Mouse (Mus musculus): ENCODE measurements around the gene Mbd6.
A peak's percentile ranks its signal among the peaks of the same experiment; 100 is the strongest.
"Not testable (repeated sequence)": the region's sequence is repeated elsewhere in the genome, so short reads cannot be mapped to it uniquely, and the experiment has no call there.

The Mbd6 gene

DNA sequence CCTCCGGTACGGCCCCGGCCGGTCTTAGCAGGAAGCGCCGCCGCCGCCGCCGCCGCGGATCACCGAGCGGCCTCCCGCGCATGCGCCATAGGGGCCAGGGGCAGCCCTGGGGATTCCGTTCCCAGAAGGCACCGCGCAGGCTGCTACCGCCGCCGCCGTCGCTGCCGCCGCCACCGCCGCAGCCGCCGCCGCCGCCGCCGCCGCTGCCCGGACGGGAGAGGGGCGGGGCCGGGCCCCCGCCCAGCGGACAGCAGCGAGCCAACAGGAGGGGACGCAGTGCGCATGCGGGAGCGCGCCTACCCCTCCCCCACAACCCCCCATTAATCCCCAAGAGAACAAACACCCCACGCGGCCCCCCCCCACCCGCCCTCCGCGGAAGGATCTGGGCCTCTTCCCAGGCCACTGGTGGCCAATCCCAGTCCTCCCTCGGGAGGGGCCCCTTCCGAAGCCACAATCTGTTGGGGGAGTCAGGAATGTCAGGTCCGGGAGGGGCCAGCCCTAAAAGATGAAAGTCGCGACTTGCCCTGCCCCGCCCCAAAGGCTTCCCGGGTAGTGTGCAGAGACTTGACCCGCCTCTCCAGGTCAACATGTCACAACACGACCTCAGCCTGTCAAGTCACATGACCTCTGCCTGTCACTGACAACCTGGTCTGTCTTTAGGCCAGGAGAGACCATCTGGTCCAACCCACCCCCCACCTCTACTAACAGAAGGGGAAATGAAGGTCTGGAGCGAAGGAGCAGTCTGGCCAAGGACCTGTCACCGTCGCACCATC, at the start of gene Mbd6:
Gene Mbd6, minus strand, starts transcription at position 219 of the 773 bp plus-strand sequence.
- DNase-seq (ENCODE audit: low spot score in 2 of 2), result peak; percentile 80 to 88

DNA sequence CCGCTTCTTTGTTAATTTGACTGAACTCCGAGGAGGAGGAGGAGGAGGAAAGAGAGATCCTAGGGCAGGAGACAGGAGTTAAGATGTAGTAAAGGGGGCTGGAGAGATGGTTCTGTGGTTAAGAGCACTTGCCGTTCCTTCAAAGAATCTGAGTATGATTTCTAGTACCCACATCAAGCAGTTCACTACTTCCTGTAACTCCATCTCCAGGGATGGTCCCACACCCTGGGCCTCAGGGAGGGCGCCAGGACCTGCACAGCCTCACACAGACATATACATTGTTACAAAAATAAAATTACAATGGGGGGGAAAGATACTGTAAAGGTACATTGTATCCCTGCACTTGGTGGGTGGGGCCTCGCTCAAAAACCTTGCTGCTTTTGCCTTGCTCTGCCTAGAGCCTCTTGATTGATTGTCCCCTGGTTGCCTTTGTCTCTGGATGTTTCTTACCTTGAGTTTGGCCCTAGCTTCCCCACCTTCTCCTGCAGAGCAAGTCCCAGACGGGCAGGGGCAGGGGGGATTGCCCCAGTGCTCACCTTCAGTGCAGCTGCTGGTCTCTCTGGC, 48.8 kb upstream of the Mbd6 start:
- DNase-seq (ENCODE audit: low spot score in 2 of 2), result no peak

DNA sequence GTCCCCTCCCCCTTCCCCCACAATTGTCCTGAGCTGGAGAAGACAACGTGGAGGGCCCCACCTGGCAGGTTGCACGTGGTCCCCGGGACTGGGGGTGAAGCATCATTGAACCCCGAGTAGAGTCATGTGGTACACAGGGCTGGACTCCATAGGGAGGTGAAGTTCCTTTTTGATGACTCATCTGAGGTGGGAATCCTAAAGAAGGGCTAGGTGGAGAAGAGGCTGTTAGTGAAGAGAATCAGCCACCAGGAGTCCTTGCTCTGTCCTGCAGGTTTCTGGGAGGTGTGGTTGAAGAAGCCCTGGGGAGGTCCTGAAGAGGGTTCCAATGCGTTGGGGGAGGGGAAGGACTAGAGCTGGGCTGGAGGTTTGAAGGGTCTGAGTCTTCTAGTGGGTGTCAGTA, 48.1 kb upstream of the Mbd6 start:
- DNase-seq (ENCODE audit: low spot score in 2 of 2), result no peak

- DNase-seq (ENCODE audit: low spot score in 2 of 2), result no peak
Measured at GRCm38 (mm10) chr10:127335271-127335670, 46.5 kb upstream of the Mbd6 start.

GRCm38 (mm10) chr10:127333152-127333551, 44.3 kb upstream of the Mbd6 start:
- no peak for DNase-seq (ENCODE audit: low spot score in 2 of 2)

DNA sequence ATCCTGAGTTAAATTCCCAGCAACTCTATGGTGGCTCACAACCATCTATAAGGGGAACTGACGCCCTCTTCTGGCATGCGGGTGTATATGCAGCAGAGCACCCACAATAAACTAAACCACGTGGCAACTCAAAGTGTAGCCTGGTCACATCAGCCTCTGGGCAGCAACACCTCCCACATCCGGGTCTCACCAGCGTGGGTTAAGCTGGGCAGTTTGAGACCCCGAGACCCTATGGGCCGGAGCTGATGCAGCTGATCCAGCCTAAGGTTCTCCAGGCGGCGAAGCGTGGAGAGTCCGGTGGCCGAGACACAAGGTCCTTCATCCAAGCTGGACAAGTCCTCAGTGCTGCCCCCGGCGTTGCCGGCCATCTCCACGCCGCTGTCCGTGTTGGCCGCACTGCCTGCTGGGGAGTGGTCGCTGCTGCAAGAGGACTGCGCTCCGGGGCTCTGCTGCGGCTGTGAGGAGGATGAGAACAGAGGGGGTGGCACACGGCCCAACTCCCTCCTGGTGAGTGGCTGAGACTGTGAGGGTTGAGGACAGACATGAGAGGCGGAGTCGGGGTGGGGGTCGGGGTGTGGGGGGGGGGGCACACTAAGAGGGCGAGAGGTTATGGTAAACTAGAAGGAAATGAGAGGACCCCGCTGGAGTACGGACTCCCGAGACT, 43.5 kb upstream of the Mbd6 start:
- no peak for DNase-seq (ENCODE audit: low spot score in 2 of 2)

DNA sequence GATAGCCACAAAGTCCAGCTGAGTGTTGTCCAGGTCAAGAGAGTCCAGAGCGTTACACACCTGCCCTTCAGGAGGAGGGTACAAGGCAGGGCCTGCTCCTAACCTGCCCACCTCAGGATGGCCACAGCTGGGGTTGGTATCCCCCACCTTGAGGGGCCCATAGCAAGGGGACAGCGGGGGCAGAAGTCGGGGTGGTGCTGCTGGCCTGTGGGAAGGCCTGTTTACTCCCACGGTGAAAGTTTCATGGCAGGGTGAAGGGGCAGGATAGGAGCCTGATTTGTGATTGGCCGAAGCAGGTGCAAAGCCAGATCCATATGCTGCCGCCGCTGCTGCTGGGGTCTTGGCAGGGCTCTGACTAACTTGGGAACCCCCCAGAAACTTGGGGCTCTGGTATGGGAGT, 41.4 kb upstream of the Mbd6 start:
- no peak for DNase-seq (ENCODE audit: low spot score in 2 of 2)

DNA sequence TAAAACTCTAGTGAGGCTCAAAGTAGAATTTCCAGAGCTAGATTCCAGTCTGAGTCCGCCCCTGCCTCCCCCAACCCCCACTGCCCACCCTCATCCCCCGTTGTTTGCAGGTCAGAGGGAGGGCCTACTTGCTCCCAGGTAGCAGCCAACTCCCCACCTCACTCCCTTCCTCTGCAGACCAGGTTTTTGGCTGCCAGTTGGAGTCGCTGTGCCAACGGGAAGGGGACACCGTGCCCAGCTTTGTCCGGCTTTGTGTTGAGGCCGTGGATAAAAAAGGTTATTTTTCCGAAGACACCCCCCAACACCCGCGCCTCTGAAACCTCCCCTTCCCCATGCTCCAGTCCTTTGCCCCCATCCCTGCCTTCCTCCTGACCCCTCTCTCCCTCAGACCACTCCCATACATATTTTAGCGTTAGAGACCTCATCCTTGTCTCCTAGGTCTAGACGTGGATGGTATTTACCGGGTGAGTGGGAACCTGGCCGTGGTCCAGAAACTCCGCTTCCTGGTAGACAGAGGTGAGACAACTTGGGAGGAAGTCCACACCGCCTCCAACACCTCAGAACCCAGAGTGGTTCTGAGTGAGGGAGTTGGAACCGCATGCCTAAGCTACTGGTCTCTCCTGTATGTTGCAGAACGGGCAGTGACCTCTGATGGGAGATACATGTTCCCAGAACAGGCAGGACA, 38.8 kb upstream of the Mbd6 start:
- DNase-seq (ENCODE audit: low spot score in 2 of 2), result no peak

GRCm38 (mm10) chr10:127326828-127327227, 38.0 kb upstream of the Mbd6 start:
- peak in 1 of 2 experiments; percentile 14 for DNase-seq (ENCODE audit: low spot score in 2 of 2)

GRCm38 (mm10) chr10:127326017-127326801, 37.4 kb upstream of the Mbd6 start:
- peak in 1 of 2 experiments; percentile 15 for DNase-seq (ENCODE audit: low spot score in 2 of 2)

GRCm38 (mm10) chr10:127325454-127326016, 36.7 kb upstream of the Mbd6 start:
- DNase-seq (ENCODE audit: low spot score in 2 of 2), result no peak

- DNase-seq (ENCODE audit: low spot score in 2 of 2), result no peak
Measured at GRCm38 (mm10) chr10:127324495-127324894, 35.7 kb upstream of the Mbd6 start.

DNA sequence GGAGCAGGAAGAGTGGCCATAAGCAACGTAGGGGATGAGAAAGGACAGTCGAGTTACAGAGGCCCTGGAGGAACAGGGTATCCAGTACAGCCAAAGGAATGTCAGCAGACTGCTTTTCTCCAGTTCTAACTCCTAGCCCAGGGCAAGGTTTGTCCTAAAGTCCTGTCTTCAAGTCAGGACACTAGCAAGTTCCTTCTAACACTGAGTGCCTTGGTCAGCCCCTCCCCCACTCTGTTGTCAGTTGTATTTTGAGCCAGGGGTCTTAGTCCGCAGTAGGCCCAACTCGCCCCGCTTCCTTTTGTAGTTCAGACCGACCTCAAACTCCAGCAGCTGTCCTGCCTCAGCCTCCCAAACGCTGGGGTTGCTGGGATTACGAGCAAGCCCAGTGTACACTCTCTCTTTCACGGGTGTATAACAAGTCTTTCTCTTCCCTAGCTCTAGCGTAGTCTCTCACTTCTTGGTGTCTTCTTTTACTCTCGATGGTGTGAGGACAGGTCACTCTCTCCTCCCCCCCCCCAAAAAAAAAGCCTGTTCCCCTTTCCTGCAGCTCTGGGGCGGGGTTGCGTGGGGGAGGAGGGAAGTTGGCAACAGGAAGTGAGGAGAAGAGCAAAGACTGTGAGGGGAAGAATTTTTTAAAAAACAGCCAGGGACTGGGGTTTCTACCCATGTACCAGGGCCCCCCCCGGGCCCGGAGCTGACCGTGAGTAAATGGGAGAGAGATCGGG, 34.5 kb upstream of the Mbd6 start:
- no peak for DNase-seq (ENCODE audit: low spot score in 2 of 2)

DNA sequence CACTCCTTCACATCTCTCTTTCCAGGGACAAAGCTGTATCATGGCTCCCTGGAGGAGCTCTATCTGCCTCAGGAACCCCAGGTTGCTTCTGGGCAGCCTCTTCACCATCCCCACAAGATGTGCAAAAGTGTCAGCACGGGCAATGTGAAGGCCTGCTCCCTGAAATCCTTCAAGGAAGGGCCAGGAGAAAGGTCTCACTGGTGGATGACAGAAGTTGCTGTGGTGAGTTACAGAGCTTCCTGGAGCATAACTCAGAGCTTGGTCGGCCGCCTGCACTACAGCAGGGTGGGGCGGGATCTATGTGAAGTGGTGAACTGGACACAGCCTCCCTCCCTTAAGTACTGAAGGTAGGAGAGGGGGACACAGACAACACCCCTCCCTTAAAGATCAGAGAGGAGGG, 33.9 kb upstream of the Mbd6 start:
- DNase-seq (ENCODE audit: low spot score in 2 of 2), result no peak

GRCm38 (mm10) chr10:127322178-127322577, 33.4 kb upstream of the Mbd6 start:
- no peak for DNase-seq (ENCODE audit: low spot score in 2 of 2)

- no peak for DNase-seq (ENCODE audit: low spot score in 2 of 2)
Measured at GRCm38 (mm10) chr10:127321621-127322020, 32.8 kb upstream of the Mbd6 start, which contains the start of gene Arhgap9. Gene Arhgap9, plus strand, starts transcription at chr10:127321964.

GRCm38 (mm10) chr10:127319969-127320368, 31.2 kb upstream of the Mbd6 start:
- no peak for DNase-seq (ENCODE audit: low spot score in 2 of 2)

- DNase-seq (ENCODE audit: low spot score in 2 of 2), result no peak
Measured at GRCm38 (mm10) chr10:127318009-127318408, 29.2 kb upstream of the Mbd6 start.

DNA sequence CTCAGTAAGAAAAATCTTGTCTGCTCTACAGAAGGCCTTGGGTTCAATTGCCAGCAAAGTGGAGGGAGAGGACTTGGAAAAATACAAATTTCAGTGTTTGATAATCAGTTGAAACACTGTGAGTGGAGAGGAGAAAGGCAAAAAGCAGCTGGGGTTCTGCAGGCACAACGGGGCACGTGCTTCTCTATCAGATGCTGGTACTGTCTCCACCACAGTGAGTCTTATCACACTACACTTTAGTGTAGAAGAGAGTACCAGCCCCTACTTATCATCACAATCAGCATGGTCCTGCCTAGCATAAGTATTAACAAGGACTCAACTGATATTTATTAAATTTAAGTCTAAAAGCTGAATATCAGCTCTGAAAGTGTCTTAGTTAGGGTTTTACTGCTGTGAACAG, 28.5 kb upstream of the Mbd6 start:
- DNase-seq (ENCODE audit: low spot score in 2 of 2), result no peak

DNA sequence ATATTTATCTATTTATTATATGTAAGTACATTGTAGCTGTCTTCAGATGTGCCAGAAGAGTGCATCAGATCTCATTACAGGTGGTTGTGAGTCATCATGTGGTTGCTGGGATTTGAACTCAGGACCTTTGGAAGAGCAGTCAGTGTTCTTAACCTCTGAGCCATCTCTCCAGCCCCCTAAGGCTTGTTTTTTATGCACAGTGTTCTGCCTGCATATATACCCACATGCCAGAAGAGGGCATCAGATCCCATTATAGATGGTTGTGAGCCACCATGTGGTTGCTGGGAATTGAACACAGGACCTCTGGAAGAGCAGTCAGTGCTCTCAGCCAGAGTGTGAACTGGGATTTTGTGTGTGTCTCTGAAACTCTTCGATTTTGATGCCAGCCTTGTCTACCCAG, 26.1 kb upstream of the Mbd6 start:
- DNase-seq (ENCODE audit: low spot score in 2 of 2), result not testable (repeated sequence)

All from urinary bladder, postnatal 36 days (tissue).